Mouse (Mus musculus): ENCODE results near the gene Tpk1. TPM values are rescaled to one million over a fixed set of nuclear protein-coding genes. Genes with fewer than 3 reads are reported as not detected.
"Not testable (repeated sequence)": the region's sequence is repeated elsewhere in the genome, so short reads cannot be mapped to it uniquely, and the experiment has no call there.

Tpk1 gene
- polyA plus RNA-seq, 1 experiment: 0.03 TPM

DNA sequence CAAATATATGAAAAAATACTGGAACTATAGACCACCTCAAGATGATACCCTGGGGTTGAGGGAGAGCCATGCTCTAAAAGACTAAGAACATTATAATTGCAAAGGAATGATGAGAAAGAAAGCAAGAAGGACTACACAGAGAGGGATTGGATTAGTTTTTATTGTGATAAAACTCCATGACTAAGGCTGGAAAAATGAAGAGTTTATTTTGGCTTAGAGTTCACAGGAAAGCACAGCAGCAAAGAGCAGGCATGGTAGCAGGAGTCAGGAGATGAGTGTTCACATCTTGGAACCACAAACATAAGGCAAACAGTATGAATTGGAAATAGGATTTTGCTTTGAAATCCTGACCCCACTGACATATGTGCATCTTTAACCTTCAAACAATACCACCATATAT is 33.2 kb downstream of the Tpk1 start:
- H3K27me3 ChIP-seq (ENCODE audit: control insufficient read depth): no peaks in the 10 kb centered on the region
- no peaks in the 10 kb centered on the region; the same call in 1 of the 2 replicates for H3K4me1 ChIP-seq (ENCODE audit: control insufficient read depth)
- no peaks in the 10 kb centered on the region for H3K9me3 ChIP-seq (ENCODE audit: control insufficient read depth, low read length)
- no peak overlapping the region for H3K4me3 ChIP-seq (replicated peaks)
- H3K36me3 ChIP-seq (ENCODE audit: control insufficient read depth): no peaks in the 10 kb centered on the region
- TF ChIP-seq TAL1 (IDR thresholded peaks at IDR 0.05; ENCODE audit: low read length): no peak

DNA sequence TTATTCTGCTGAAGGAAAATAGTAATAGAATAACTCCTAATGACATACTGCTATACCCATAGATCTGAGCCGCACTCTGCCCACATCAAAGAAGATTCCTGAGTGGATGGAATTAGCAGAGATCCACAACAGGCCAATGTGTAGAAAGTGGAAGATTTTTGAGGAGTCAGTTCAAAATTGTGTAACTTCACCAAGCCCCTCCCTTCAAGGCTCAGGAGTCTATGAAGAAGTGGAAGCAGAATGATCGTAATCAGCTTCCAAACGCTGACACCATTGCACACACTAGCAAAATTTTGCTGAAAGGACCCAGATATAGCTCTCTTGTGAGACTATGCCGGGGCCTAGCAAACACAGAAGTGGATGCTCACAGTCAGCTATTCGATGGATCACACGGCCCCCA is 42.6 kb downstream of the Tpk1 start:
- H3K4me3 ChIP-seq (replicated peaks); H3K36me3 ChIP-seq (ENCODE audit: control insufficient read depth): not testable (repeated sequence)

DNA sequence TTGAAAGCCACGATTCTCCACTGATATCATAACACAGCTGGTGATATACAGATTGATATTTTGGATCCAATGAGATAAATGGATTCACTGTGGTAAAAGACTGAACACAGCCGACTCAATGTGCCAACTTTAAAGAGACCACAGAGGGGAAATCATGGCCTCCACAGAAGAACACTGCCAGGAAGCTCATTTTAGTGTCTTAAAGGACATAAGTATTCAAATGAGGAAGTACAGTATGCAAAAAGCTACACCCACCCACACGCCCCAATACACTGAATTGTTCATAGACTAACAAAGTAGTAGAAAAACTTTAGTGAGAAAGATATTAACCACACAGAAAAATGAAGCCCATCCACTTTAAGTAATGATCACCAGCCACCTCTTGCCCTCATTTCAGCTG is 46.8 kb downstream of the Tpk1 start:
- TF ChIP-seq GATA1 (IDR thresholded peaks at IDR 0.05; ENCODE audit: low read length) (no peak), TAL1 (IDR thresholded peaks at IDR 0.05; ENCODE audit: low read length) (no peak)
- Histone ChIP-seq H3K36me3 (ENCODE audit: control insufficient read depth) (no peaks in the 10 kb centered on the region), H3K4me1 (ENCODE audit: control insufficient read depth) (no peaks in the 10 kb centered on the region), H3K27me3 (ENCODE audit: control insufficient read depth) (no peaks in the 10 kb centered on the region), H3K9me3 (ENCODE audit: control insufficient read depth, low read length) (no peaks in the 10 kb centered on the region), H3K4me3 (replicated peaks) (no peak overlapping the region)

More for the DNA sequence above, 42.6 kb downstream of the Tpk1 start:
- not testable (repeated sequence) for H3K4me1 ChIP-seq (ENCODE audit: control insufficient read depth); H3K9me3 ChIP-seq (ENCODE audit: control insufficient read depth, low read length); H3K27me3 ChIP-seq (ENCODE audit: control insufficient read depth)

DNA sequence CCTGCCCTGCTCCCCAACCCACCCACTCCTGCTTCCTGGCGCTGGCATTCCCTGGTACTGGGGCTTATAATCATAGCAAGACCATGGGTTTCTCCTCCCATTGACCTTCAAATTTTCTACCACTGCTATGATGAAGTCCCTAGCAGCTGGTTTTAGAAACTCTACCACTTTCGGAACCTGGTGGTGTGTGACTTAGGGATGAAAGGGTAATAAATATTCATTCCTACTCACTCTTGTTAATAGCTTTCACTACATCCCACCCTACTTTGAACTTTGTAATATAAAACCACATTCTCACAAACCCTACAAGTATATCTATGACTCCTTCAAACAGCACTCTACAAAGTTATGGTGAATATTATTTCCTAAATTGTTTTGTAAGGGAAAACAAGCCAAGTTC is 54.3 kb downstream of the Tpk1 start:
- Histone ChIP-seq H3K4me1 (ENCODE audit: control insufficient read depth) (no peaks in the 10 kb centered on the region), H3K36me3 (ENCODE audit: control insufficient read depth) (peaks cover 2% of the 10 kb centered on the region; the same call in 1 of the 2 replicates), H3K27me3 (ENCODE audit: control insufficient read depth) (no peaks in the 10 kb centered on the region), H3K9me3 (ENCODE audit: control insufficient read depth, low read length) (no peaks in the 10 kb centered on the region), H3K4me3 (replicated peaks) (no peak overlapping the region)
- no peak for TF ChIP-seq TAL1 (IDR thresholded peaks at IDR 0.05; ENCODE audit: low read length)
- no peak for TF ChIP-seq GATA1 (IDR thresholded peaks at IDR 0.05; ENCODE audit: low read length)

DNA sequence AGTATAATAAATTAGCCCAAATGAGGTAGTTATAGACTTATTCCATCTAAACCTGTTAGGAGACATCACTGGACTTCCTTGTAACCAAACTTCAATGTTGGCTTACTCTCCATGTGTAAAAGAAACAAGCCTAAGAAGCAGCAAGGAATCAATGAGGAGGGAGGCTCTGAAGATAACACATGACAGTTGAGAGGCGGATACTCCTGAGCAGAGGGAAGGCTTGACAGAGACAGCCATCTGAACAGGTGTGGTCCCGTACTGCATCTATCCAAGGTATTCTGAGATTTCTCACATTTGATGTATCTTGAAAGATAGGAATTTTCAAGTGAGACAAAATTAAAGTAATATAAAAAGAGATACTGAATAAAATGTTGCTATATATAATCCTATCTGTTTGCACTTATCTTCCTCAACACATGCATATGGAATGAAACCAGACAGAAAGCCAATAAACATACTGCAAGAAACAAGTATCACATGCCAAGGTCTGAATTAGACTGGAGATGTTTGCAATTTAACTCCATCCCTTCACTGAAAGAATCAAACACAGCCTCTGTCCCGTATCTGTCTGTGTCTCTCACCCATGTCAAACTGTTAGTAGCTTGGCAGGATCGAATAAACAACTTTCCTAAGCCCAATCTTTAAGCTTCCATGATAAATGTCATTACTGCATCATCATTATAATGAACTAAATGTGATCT is 75.1 kb downstream of the Tpk1 start:
- Histone ChIP-seq H3K4me3 (replicated peaks) (no peak overlapping the region), H3K9me3 (ENCODE audit: control insufficient read depth, low read length) (no peaks in the 10 kb centered on the region), H3K4me1 (ENCODE audit: control insufficient read depth) (no peaks in the 10 kb centered on the region), H3K27me3 (ENCODE audit: control insufficient read depth) (no peaks in the 10 kb centered on the region), H3K36me3 (ENCODE audit: control insufficient read depth) (no peaks in the 10 kb centered on the region)
- TF ChIP-seq TAL1 (IDR thresholded peaks at IDR 0.05; ENCODE audit: low read length) (no peak), GATA1 (IDR thresholded peaks at IDR 0.05; ENCODE audit: low read length) (no peak)

DNA sequence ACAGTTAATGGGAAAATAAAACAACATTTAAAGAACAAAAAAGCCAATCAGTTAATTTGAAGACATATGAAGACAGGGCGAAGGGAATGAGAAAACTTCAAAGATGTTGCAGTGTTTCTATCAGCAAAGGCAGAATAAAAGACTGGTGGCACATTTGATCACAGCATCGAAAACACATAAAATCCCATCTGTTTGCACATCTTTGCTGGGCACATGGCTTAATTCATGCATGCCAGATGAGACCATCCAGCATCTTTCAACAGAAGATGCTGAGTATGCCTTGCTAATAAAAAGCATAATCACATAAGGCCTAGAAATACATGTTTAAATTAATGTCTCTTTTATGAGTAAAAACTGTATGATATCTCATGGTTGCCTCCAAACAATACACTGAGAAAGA is 80.8 kb downstream of the Tpk1 start:
- no peaks in the 10 kb centered on the region for H3K4me1 ChIP-seq (ENCODE audit: control insufficient read depth)
- no peaks in the 10 kb centered on the region for H3K36me3 ChIP-seq (ENCODE audit: control insufficient read depth)
- TF ChIP-seq TAL1 (IDR thresholded peaks at IDR 0.05; ENCODE audit: low read length) (no peak), GATA1 (IDR thresholded peaks at IDR 0.05; ENCODE audit: low read length) (no peak)
- H3K27me3 ChIP-seq (ENCODE audit: control insufficient read depth): no peaks in the 10 kb centered on the region
- no peaks in the 10 kb centered on the region for H3K9me3 ChIP-seq (ENCODE audit: control insufficient read depth, low read length)
- no peak overlapping the region for H3K4me3 ChIP-seq (replicated peaks)

DNA sequence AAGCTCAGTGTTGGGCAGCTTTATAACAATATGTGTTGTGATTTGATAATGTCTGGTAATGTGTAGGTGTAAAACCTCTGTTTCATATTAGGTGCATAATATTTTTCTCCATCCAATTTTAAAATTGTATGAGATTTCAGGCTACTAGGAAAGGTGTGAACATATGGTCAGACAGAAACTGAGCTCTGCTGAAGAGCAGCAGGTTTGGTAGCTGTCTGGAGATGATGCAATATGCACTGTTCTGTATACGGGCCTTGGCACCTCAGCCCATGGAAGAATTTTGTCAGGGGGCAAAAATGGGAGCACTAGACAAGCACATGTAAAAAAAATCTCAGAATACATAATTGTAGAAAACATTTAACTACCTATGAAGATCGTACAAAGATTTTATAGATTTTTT is 84.3 kb downstream of the Tpk1 start:
- Histone ChIP-seq H3K27me3 (ENCODE audit: control insufficient read depth) (no peaks in the 10 kb centered on the region), H3K36me3 (ENCODE audit: control insufficient read depth) (no peaks in the 10 kb centered on the region), H3K4me3 (replicated peaks) (no peak overlapping the region), H3K9me3 (ENCODE audit: control insufficient read depth, low read length) (no peaks in the 10 kb centered on the region), H3K4me1 (ENCODE audit: control insufficient read depth) (peaks cover 15% of the 10 kb centered on the region)
- TF ChIP-seq TAL1 (IDR thresholded peaks at IDR 0.05; ENCODE audit: low read length) (no peak), GATA1 (IDR thresholded peaks at IDR 0.05; ENCODE audit: low read length) (no peak)

DNA sequence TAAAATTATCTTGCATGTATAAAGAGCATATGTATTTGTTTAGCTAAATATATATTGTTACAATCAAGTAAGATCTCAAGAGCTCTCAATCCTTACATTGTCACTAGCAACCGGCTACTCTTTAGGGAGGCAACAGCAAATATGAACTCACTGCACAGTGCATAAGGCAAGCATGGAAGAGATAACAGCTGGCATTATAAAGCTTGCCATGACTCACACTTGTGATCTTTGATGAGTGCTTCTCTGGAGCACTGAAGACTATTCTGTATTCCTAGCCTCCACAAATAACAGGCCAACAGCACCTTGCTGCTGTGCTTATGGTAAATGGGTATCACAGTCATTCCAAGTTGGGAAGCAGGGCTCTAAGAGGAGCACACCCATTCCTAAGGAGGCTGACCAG is 98.2 kb downstream of the Tpk1 start:
- Histone ChIP-seq H3K4me3 (replicated peaks) (no peak overlapping the region), H3K9me3 (ENCODE audit: control insufficient read depth, low read length) (no peaks in the 10 kb centered on the region), H3K27me3 (ENCODE audit: control insufficient read depth) (no peaks in the 10 kb centered on the region), H3K4me1 (ENCODE audit: control insufficient read depth) (no peaks in the 10 kb centered on the region), H3K36me3 (ENCODE audit: control insufficient read depth) (no peaks in the 10 kb centered on the region)
- TF ChIP-seq GATA1 (IDR thresholded peaks at IDR 0.05; ENCODE audit: low read length) (no peak), TAL1 (IDR thresholded peaks at IDR 0.05; ENCODE audit: low read length) (no peak)

DNA sequence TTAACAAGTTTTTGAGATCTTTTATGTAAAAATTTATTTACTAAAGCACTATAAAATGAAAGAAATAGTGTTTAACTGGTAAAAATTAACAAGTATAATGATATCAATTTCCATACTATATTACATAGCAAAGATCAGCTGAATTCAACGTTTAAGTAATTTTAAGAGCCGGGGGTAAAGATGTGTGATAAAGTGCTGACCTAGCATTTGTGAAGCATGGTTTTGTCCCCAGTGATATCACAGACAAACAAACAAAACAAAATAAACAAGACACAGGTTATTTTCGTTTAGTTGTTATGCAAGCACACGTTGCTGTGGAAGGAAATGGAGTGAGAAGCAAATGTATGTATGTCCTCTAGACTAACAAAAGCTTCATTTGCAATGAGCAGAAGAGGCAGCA is 103.6 kb downstream of the Tpk1 start:
- no peaks in the 10 kb centered on the region for H3K27me3 ChIP-seq (ENCODE audit: control insufficient read depth)
- no peak for TF ChIP-seq TAL1 (IDR thresholded peaks at IDR 0.05; ENCODE audit: low read length)
- TF ChIP-seq GATA1 (IDR thresholded peaks at IDR 0.05; ENCODE audit: low read length): no peak
- no peaks in the 10 kb centered on the region for H3K9me3 ChIP-seq (ENCODE audit: control insufficient read depth, low read length)
- H3K36me3 ChIP-seq (ENCODE audit: control insufficient read depth): no peaks in the 10 kb centered on the region
- H3K4me1 ChIP-seq (ENCODE audit: control insufficient read depth): no peaks in the 10 kb centered on the region
- no peak overlapping the region for H3K4me3 ChIP-seq (replicated peaks)

DNA sequence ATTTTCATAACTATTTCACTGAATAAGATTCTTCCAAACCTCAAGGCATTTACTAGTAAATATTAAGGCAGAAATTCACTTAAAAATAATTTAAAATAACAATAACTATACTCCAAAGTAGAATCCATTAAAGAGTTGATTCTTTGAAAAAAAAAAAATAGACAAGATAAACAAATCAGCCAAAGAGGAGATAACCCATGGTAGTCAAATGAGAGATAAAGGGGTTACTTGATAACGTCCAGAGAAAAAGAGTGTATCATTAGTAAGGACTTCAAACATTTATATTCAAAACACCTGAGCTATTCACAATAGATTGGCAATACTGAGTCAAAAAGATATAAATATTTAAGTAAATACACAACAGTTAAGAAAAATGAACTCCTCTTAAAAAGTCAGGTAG is 114.7 kb downstream of the Tpk1 start:
- H3K4me1 ChIP-seq (ENCODE audit: control insufficient read depth): peaks cover 2% of the 10 kb centered on the region; the same call in 1 of the 2 replicates
- TF ChIP-seq TAL1 (IDR thresholded peaks at IDR 0.05; ENCODE audit: low read length) (no peak), GATA1 (IDR thresholded peaks at IDR 0.05; ENCODE audit: low read length) (no peak)
- H3K9me3 ChIP-seq (ENCODE audit: control insufficient read depth, low read length): no peaks in the 10 kb centered on the region
- no peaks in the 10 kb centered on the region for H3K27me3 ChIP-seq (ENCODE audit: control insufficient read depth)
- H3K36me3 ChIP-seq (ENCODE audit: control insufficient read depth): no peaks in the 10 kb centered on the region; the same call in 1 of the 2 replicates
- no peak overlapping the region for H3K4me3 ChIP-seq (replicated peaks)

All from erythroblast, embryonic 14.5 days (primary cell).